Comparison of ENCODE assay signal across 22 mouse cellular contexts in the genomic region with DNA sequence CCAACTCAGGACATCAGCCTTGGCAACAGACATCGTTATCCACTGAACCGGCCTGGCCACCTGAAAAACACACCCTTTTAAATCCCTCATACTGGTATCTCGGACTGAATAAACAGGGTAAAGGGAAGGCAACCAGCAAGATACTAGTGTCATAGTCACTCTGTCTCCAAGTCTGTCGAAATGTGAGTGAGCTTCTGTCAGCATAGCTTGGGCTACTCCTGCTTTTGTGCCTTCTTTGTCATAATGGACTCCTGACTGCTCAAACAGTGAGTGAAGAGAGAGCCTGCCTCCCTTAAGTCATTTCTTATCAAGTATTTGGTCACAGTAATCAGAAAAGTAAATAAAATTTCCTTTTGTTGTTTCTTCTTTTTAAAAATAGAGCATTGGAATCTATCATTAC. TPM values are rescaled to one million over a fixed set of nuclear protein-coding genes. Genes with fewer than 3 reads are reported as not detected.
A peak's percentile ranks its signal among the peaks of the same experiment; 100 is the strongest.
DNase-seq lines count a peak whose midpoint lies in the region; ATAC-seq and TF ChIP-seq lines count a peak whose summit lies in the region.
"Had no signal": no experiment of that assay in that cellular context is flagged by ENCODE, and none has a peak within 500 bp of the region (broad histone marks: within the 10 kb centered on the region; RNA-seq: fewer than 3 reads in every experiment).

No protein-coding gene starts in this region.

- peak; percentile 7 for DNase-seq in hindbrain, embryonic 11.5 days (ENCODE audit: low spot score)
- DNase-seq in midbrain, embryonic 14.5 days, result peak; percentile 28
- DNase-seq in kidney, adult 2 months, result no peak
- no peak for DNase-seq in left cerebral cortex, postnatal 4 days
- no peak for DNase-seq in embryonic facial prominence, embryonic 10.5 days (ENCODE audit: low spot score)
- DNase-seq: adrenal gland, postnatal 25 days; cerebellum, adult 9-10 months; gastrocnemius, postnatal 36 days; heart, adult 2 months; heart, postnatal 14 days; kidney, postnatal 14 days; right cerebral cortex, postnatal 25 days; spleen, adult 18-20 months; thymus, postnatal 25 days had no signal

- H3K9me3 ChIP-seq in hindbrain, embryonic 11.5 days (ENCODE audit: control insufficient read depth, low read length), result no peaks in the 10 kb centered on the region
- H3K9me3 ChIP-seq in hindbrain, embryonic 16.5 days (ENCODE audit: control insufficient read depth, low read length), result no peaks in the 10 kb centered on the region
- no peaks in the 10 kb centered on the region for H3K9me3 ChIP-seq in forebrain, embryonic 12.5 days
- no peaks in the 10 kb centered on the region for H3K9me3 ChIP-seq in hindbrain, embryonic 12.5 days (replicated peaks)
- no peaks in the 10 kb centered on the region for H3K9me3 ChIP-seq in midbrain, embryonic 14.5 days (ENCODE audit: control insufficient read depth, low read length)
- H3K9me3 ChIP-seq in embryonic facial prominence, embryonic 10.5 days, result no peaks in the 10 kb centered on the region
- H3K9me3 ChIP-seq: embryonic facial prominence, embryonic 15.5 days; heart, embryonic 13.5 days had no signal

- no peak overlapping the region for H3K4me3 ChIP-seq in hindbrain, embryonic 11.5 days (ENCODE audit: low read depth, low read length)
- H3K4me3 ChIP-seq in hindbrain, embryonic 16.5 days (ENCODE audit: low read length), result no peak overlapping the region
- H3K4me3 ChIP-seq in forebrain, embryonic 12.5 days (replicated peaks), result no peak overlapping the region
- H3K4me3 ChIP-seq in hindbrain, embryonic 12.5 days, result no peak overlapping the region
- H3K4me3 ChIP-seq in midbrain, embryonic 14.5 days (replicated peaks; ENCODE audit: low read depth, low read length), result no peak overlapping the region
- H3K4me3 ChIP-seq in kidney, adult 2 months (ENCODE audit: insufficient read depth, low read depth, low read length), result no peak overlapping the region
- H3K4me3 ChIP-seq in embryonic facial prominence, embryonic 10.5 days, result no peak overlapping the region
- H3K4me3 ChIP-seq: embryonic facial prominence, embryonic 15.5 days; heart, adult 2 months; heart, embryonic 13.5 days had no signal

- peak overlapping the region; percentile 12 for H3K27ac ChIP-seq in hindbrain, embryonic 11.5 days (ENCODE audit: low read depth, low read length)
- H3K27ac ChIP-seq in hindbrain, embryonic 16.5 days (ENCODE audit: low read depth, low read length), result no peak overlapping the region
- H3K27ac ChIP-seq in forebrain, embryonic 12.5 days, result peak overlapping the region; percentile 61
- H3K27ac ChIP-seq in hindbrain, embryonic 12.5 days, result peak overlapping the region; percentile 78
- peak overlapping the region; percentile 68 for H3K27ac ChIP-seq in midbrain, embryonic 14.5 days (replicated peaks; ENCODE audit: low read depth, low read length)
- H3K27ac ChIP-seq in kidney, adult 2 months (ENCODE audit: insufficient read depth, low read depth, low read length), result no peak overlapping the region
- no peak overlapping the region for H3K27ac ChIP-seq in embryonic facial prominence, embryonic 10.5 days (replicated peaks)
- H3K27ac ChIP-seq: embryonic facial prominence, embryonic 15.5 days; heart, adult 2 months; heart, embryonic 13.5 days; macrophage had no signal

- no peak overlapping the region for H3K4me2 ChIP-seq in hindbrain, embryonic 11.5 days (replicated peaks; ENCODE audit: low read depth, low read length)
- no peak overlapping the region for H3K4me2 ChIP-seq in hindbrain, embryonic 16.5 days (ENCODE audit: low read length)
- H3K4me2 ChIP-seq in forebrain, embryonic 12.5 days, result no peak overlapping the region
- no peak overlapping the region for H3K4me2 ChIP-seq in hindbrain, embryonic 12.5 days (replicated peaks)
- no peak overlapping the region for H3K4me2 ChIP-seq in midbrain, embryonic 14.5 days (ENCODE audit: low read length)
- H3K4me2 ChIP-seq: embryonic facial prominence, embryonic 15.5 days; heart, embryonic 13.5 days had no signal

- ATAC-seq in hindbrain, embryonic 11.5 days (ENCODE audit: low FRiP score), result peak; percentile 62
- ATAC-seq in hindbrain, embryonic 16.5 days, result no peak
- ATAC-seq in forebrain, embryonic 12.5 days (ENCODE audit: low FRiP score), result peak; percentile 66; the same call in 1 of the 2 replicates
- peak; percentile 79 for ATAC-seq in hindbrain, embryonic 12.5 days (ENCODE audit: low FRiP score)
- ATAC-seq in midbrain, embryonic 14.5 days (ENCODE audit: low FRiP score, low TSS enrichment), result peak; percentile 65; the same call in 1 of the 2 replicates
- ATAC-seq: CD4-positive, CD25-positive, alpha-beta regulatory T cell, adult 4 months; intestine, postnatal 0 days had no signal

- 62% methylated on average over 4 of the region's 4 CpGs for WGBS in hindbrain, embryonic 11.5 days
- WGBS in hindbrain, embryonic 16.5 days, result 44% methylated on average over 4 of the region's 4 CpGs
- WGBS in forebrain, embryonic 12.5 days, result 41% methylated on average over 4 of the region's 4 CpGs
- WGBS in hindbrain, embryonic 12.5 days, result 54% methylated on average over 4 of the region's 4 CpGs
- 42% methylated on average over 4 of the region's 4 CpGs for WGBS in midbrain, embryonic 14.5 days
- 73% methylated on average over 4 of the region's 4 CpGs for WGBS in kidney, adult 2 months
- WGBS in embryonic facial prominence, embryonic 10.5 days, result 72% methylated on average over 4 of the region's 4 CpGs

- no peaks in the 10 kb centered on the region for H3K4me1 ChIP-seq in hindbrain, embryonic 11.5 days (replicated peaks; ENCODE audit: control insufficient read depth, insufficient read depth, low read length)
- no peaks in the 10 kb centered on the region for H3K4me1 ChIP-seq in hindbrain, embryonic 16.5 days (ENCODE audit: control insufficient read depth, insufficient read depth, low read depth, low read length)
- H3K4me1 ChIP-seq in forebrain, embryonic 12.5 days, result peaks cover 6% of the 10 kb centered on the region; the same call in 1 of the 2 replicates
- peaks cover 8% of the 10 kb centered on the region for H3K4me1 ChIP-seq in hindbrain, embryonic 12.5 days
- peaks cover 12% of the 10 kb centered on the region; the same call in 1 of the 2 replicates for H3K4me1 ChIP-seq in midbrain, embryonic 14.5 days (ENCODE audit: control insufficient read depth, insufficient read depth, low read length)
- H3K4me1 ChIP-seq in kidney, adult 2 months (ENCODE audit: control insufficient read depth, insufficient read depth, low read length), result no peaks in the 10 kb centered on the region
- no peaks in the 10 kb centered on the region for H3K4me1 ChIP-seq in embryonic facial prominence, embryonic 10.5 days
- H3K4me1 ChIP-seq: embryonic facial prominence, embryonic 15.5 days; heart, embryonic 13.5 days had no signal

- H3K27me3 ChIP-seq in hindbrain, embryonic 11.5 days (ENCODE audit: control insufficient read depth, insufficient read depth, low read length), result no peaks in the 10 kb centered on the region
- H3K27me3 ChIP-seq in hindbrain, embryonic 16.5 days (replicated peaks; ENCODE audit: control insufficient read depth, insufficient read depth, low read length), result no peaks in the 10 kb centered on the region
- H3K27me3 ChIP-seq in forebrain, embryonic 12.5 days, result no peaks in the 10 kb centered on the region
- no peaks in the 10 kb centered on the region for H3K27me3 ChIP-seq in hindbrain, embryonic 12.5 days
- H3K27me3 ChIP-seq in midbrain, embryonic 14.5 days (ENCODE audit: control insufficient read depth, insufficient read depth, low read length), result no peaks in the 10 kb centered on the region
- no peaks in the 10 kb centered on the region for H3K27me3 ChIP-seq in kidney, adult 2 months (replicated peaks; ENCODE audit: control insufficient read depth, insufficient read depth, low read length)
- H3K27me3 ChIP-seq in embryonic facial prominence, embryonic 10.5 days (replicated peaks; ENCODE audit: low read depth, poor library complexity, severe bottlenecking), result no peaks in the 10 kb centered on the region
- H3K27me3 ChIP-seq: embryonic facial prominence, embryonic 15.5 days; heart, embryonic 13.5 days had no signal

- no peaks in the 10 kb centered on the region for H3K36me3 ChIP-seq in hindbrain, embryonic 11.5 days (ENCODE audit: control insufficient read depth, insufficient read depth, low read length)
- no peaks in the 10 kb centered on the region for H3K36me3 ChIP-seq in hindbrain, embryonic 16.5 days (ENCODE audit: control insufficient read depth, insufficient read depth, low read length)
- H3K36me3 ChIP-seq in forebrain, embryonic 12.5 days (replicated peaks), result no peaks in the 10 kb centered on the region
- no peaks in the 10 kb centered on the region for H3K36me3 ChIP-seq in hindbrain, embryonic 12.5 days
- no peaks in the 10 kb centered on the region for H3K36me3 ChIP-seq in midbrain, embryonic 14.5 days (ENCODE audit: control insufficient read depth, insufficient read depth, low read length)
- H3K36me3 ChIP-seq in kidney, adult 2 months (ENCODE audit: control insufficient read depth, insufficient read depth, low read length), result no peaks in the 10 kb centered on the region
- no peaks in the 10 kb centered on the region for H3K36me3 ChIP-seq in embryonic facial prominence, embryonic 10.5 days (replicated peaks)
- H3K36me3 ChIP-seq: embryonic facial prominence, embryonic 15.5 days; heart, embryonic 13.5 days had no signal

- TF ChIP-seq POLR2A in kidney, adult 2 months (IDR thresholded peaks at IDR 0.05; ENCODE audit: low read depth, low read length), result no peak

- no peak overlapping the region for H3K9ac ChIP-seq in hindbrain, embryonic 11.5 days (ENCODE audit: low read depth, low read length)
- no peak overlapping the region for H3K9ac ChIP-seq in hindbrain, embryonic 16.5 days (ENCODE audit: low read depth, low read length)
- H3K9ac ChIP-seq in forebrain, embryonic 12.5 days, result no peak overlapping the region
- H3K9ac ChIP-seq in hindbrain, embryonic 12.5 days, result no peak overlapping the region
- no peak overlapping the region for H3K9ac ChIP-seq in midbrain, embryonic 14.5 days (replicated peaks; ENCODE audit: low read length)
- H3K9ac ChIP-seq: embryonic facial prominence, embryonic 15.5 days; heart, embryonic 13.5 days had no signal

- intact Hi-C loops in left cerebral cortex, postnatal 4 days (cut with DNase I), result no loop called here

- no peak for TF ChIP-seq CTCF in kidney, adult 2 months (conservative IDR thresholded peaks at IDR 0.05; ENCODE audit: insufficient read depth, insufficient read length, low read depth, low read length)

RNA-seq across cellular contexts. Expression of a gene that starts 53.0 kb away (rescaled TPM):
- 189 and 199 TPM in 2 replicates for polyA plus RNA-seq in hindbrain, embryonic 11.5 days (2014; fragmentation: Nextera tagmentation; extraction: Ambion mirVana)
- polyA plus RNA-seq in hindbrain, embryonic 16.5 days (2015; fragmentation: Nextera tagmentation; extraction: Ambion mirVana), result 89.0 and 89.1 TPM in 2 replicates
- polyA plus RNA-seq in forebrain, embryonic 12.5 days (2016; fragmentation: Nextera tagmentation; extraction: Ambion mirVana), result 230 and 232 TPM in 2 replicates
- polyA plus RNA-seq in hindbrain, embryonic 12.5 days (2016; fragmentation: Nextera tagmentation; extraction: Ambion mirVana), result 159 and 166 TPM in 2 replicates
- 111 and 137 TPM in 2 replicates for polyA plus RNA-seq in midbrain, embryonic 14.5 days (2014; fragmentation: Nextera tagmentation; extraction: Ambion mirVana)
- 14.2 and 21.6 TPM in 2 replicates for polyA plus RNA-seq in kidney, adult 2 months (2012; rRNA removed)
- total RNA-seq in left cerebral cortex, postnatal 4 days (2021), result 10 to 100 TPM; 40.8 to 46.0 TPM
- 242 and 251 TPM in 2 replicates for polyA plus RNA-seq in embryonic facial prominence, embryonic 10.5 days (2016; fragmentation: Nextera tagmentation; extraction: Ambion mirVana)

Comparison
In these comparisons a context has a peak if more than half of its experiments do, and no peak if none do; other contexts are left out.
1. H3K27ac ChIP-seq: peak in hindbrain, embryonic 11.5 days (single experiment), forebrain, embryonic 12.5 days (single experiment), hindbrain, embryonic 12.5 days (single experiment) and midbrain, embryonic 14.5 days (single experiment); none in hindbrain, embryonic 16.5 days (single experiment), kidney, adult 2 months (single experiment) and embryonic facial prominence, embryonic 10.5 days (single experiment).
2. DNase-seq: peak in hindbrain, embryonic 11.5 days (single experiment) and midbrain, embryonic 14.5 days (single experiment); none in kidney, adult 2 months (single experiment), left cerebral cortex, postnatal 4 days (single experiment) and embryonic facial prominence, embryonic 10.5 days (single experiment).